Mouse (Mus musculus) kidney, adult 2 months (tissue): Measurements from ENCODE around the gene Tex46. TPM values are rescaled to one million over a fixed set of nuclear protein-coding genes. Genes with fewer than 3 reads are reported as not detected.

ENCODE experiments used
- DNase-seq: peaks from one replicate; pipeline ENCODE4 v3.0.0; 2021
- H3K27ac ChIP-seq: fragments of 200-500 bp; 2 replicates; pipeline ENCODE4 v1.5.1; 2012; ENCODE audit warnings: low read depth, low read length, control low read depth, inconsistent platforms; ENCODE audit not compliant: insufficient read depth
- H3K27me3 ChIP-seq: fragments of 200-500 bp; replicated peaks from 2 replicates; pipeline ENCODE4 v1.6.1; 2012; ENCODE audit warnings: mild to moderate bottlenecking, moderate library complexity, low read length, inconsistent platforms; ENCODE audit not compliant: control insufficient read depth, insufficient read depth
- H3K36me3 ChIP-seq: fragments of 200-500 bp; 2 replicates; pipeline ENCODE4 v1.6.1; 2012; ENCODE audit warnings: mild to moderate bottlenecking, moderate library complexity, low read length, inconsistent platforms; ENCODE audit not compliant: control insufficient read depth, insufficient read depth
- H3K4me1 ChIP-seq: fragments of 200-500 bp; 2 replicates; pipeline ENCODE4 v1.6.1; 2011; ENCODE audit warnings: low read length; ENCODE audit not compliant: control insufficient read depth, insufficient read depth
- H3K4me3 ChIP-seq: fragments of 200-500 bp; 2 replicates; pipeline ENCODE4 v1.5.1; 2011; ENCODE audit warnings: mild to moderate bottlenecking, low read depth, low read length, control low read depth; ENCODE audit not compliant: insufficient read depth
- CTCF ChIP-seq: fragments of 200-500 bp; conservative IDR thresholded peaks from 2 replicates; pipeline ENCODE4 v1.5.1; 2011; ENCODE audit warnings: low read depth, mild to moderate bottlenecking, control low read depth, low read length, moderate library complexity, mixed read lengths; ENCODE audit not compliant: insufficient read depth, insufficient read length
- POLR2A ChIP-seq: fragments of 200-500 bp; IDR thresholded peaks from one replicate; pipeline ENCODE4 v1.6.1; 2011; ENCODE audit warnings: low read depth, low read length, control low read depth
- WGBS: fragments of 180-500 bp; shearing (Covaris S2); methylation state at CpG from one replicate; pipeline ENCODE4 v1.1.7; 2018; 5-methylcytosine and 5-hydroxymethylcytosine counted together
- polyA plus RNA-seq: library from polyadenylated mRNA; depleted of rRNA; stranded (reverse); fragments of >200 nt; gene quantifications from 2 replicates; pipeline ENCODE4 v1.2.3, GENCODE M21; 2012; rRNA removed

Tex46 gene
- polyA plus RNA-seq, 1 experiment: not detected

DNA sequence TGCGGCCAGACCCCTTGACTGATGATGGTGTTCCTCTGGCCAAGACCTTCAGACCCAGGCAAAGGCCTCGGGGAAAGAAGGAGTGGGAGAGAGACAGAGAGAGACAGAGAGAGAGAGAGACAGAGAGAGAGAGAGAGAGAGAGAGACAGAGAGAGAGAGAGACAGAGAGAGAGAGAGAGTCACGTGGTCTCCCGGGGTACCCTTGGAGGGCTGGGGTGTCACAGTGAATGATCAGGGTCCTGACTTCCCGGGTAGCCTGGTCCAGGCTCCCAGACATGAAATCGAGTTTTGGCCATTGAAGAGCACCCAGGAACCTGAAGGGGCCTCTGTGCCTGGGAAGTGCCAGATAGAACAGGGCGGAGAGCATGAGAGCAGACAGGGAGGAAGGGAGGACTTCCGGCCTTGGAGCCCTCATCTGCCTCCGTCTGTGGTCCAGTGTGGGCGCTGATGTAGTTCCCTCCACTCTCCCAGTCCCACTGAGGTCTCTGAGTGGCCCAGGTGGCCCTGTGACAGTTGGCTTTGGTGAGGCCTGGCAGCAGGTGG lies 43.5 kb downstream of the Tex46 start:
- Histone ChIP-seq H3K4me3 (no peak overlapping the region), H3K27ac (no peak overlapping the region), H3K36me3 (no peaks in the 10 kb centered on the region), H3K27me3 (no peaks in the 10 kb centered on the region), H3K4me1 (no peaks in the 10 kb centered on the region)
- no peak for DNase-seq
- WGBS: 80% methylated on average over 10 of the region's 10 CpGs
- TF ChIP-seq POLR2A: no peak
- no peak for TF ChIP-seq CTCF

DNA sequence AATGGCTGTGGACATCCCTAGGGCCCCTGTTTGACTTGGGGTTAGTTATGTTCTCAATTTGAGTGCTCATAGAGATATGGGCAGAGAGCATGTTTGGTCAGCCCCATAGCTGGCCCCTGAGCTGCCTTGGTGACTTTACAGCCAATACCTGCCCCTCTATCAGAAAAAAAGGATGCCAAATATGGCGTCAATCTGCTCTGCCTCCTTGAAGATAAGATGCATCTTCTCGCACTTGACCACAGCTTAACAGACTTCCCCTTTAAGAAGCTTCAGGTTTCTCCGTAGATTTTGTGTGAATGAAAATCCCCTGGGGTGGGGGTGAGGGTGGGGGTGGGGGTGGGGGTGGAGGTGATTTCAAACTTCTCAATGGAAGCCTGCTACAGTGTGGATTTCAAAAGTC lies 47.7 kb downstream of the Tex46 start:
- no peak for TF ChIP-seq CTCF
- TF ChIP-seq POLR2A: no peak
- H3K4me1 ChIP-seq: no peaks in the 10 kb centered on the region
- 79% methylated on average over 3 of the region's 3 CpGs for WGBS
- H3K27ac ChIP-seq: no peak overlapping the region
- H3K27me3 ChIP-seq: no peaks in the 10 kb centered on the region
- no peak overlapping the region for H3K4me3 ChIP-seq
- no peaks in the 10 kb centered on the region for H3K36me3 ChIP-seq
- no peak for DNase-seq

Other genes with a start within 250 kb of the Tex46 start
- gene Htr1d, start 186.9 kb upstream of the Tex46 start, polyA plus RNA-seq: not detected in 2 replicates
- gene 6030445D17Rik, start 148.2 kb upstream of the Tex46 start, polyA plus RNA-seq: 0.30 and 0.31 TPM in 2 replicates
- gene Luzp1, start 140.7 kb upstream of the Tex46 start, polyA plus RNA-seq: 12.5 and 13.2 TPM in 2 replicates
- gene Kdm1a, start 7.7 kb upstream of the Tex46 start, polyA plus RNA-seq: 21.0 and 21.1 TPM in 2 replicates
- not detected in 2 replicates for gene Lactbl1, start 12.2 kb downstream of the Tex46 start, polyA plus RNA-seq
- gene Ephb2, start 225.6 kb downstream of the Tex46 start, polyA plus RNA-seq: 10.4 and 19.3 TPM in 2 replicates